Mouse (Mus musculus) forebrain, embryonic 14.5 days (tissue): Measurements from ENCODE around the gene Slc28a2. TPM values are rescaled to one million over a fixed set of nuclear protein-coding genes. Genes with fewer than 3 reads are reported as not detected.
"Not testable (repeated sequence)": the region's sequence is repeated elsewhere in the genome, so short reads cannot be mapped to it uniquely, and the experiment has no call there.

Experiments
- ATAC-seq: fragments of 200-750 bp; cut with Nextera tagmentation; 2 replicates; pipeline ENCODE4 v1.8.0; 2017; ENCODE audit warnings: mild to moderate bottlenecking, moderate library complexity
- DNase-seq: peaks from one replicate; pipeline ENCODE4 v3.0.0-alpha.2; 2015; ENCODE audit warnings: low spot score
- H3K27ac ChIP-seq: fragments of 300-500 bp; sonication (generic); 2 replicates; pipeline ENCODE4 v1.5.1; 2014; ENCODE audit warnings: low read depth, mild to moderate bottlenecking, control low read depth, low read length, moderate library complexity
- H3K27me3 ChIP-seq: fragments of 300-500 bp; sonication (generic); replicated peaks from 2 replicates; pipeline ENCODE4 v1.6.1; 2014; ENCODE audit warnings: low read length, control low read depth, mixed read lengths; ENCODE audit not compliant: control insufficient read depth, insufficient read depth
- H3K36me3 ChIP-seq: fragments of 300-500 bp; sonication (generic); 2 replicates; pipeline ENCODE4 v1.6.1; 2014; ENCODE audit warnings: low read length, control low read depth; ENCODE audit not compliant: control insufficient read depth, insufficient read depth
- H3K4me1 ChIP-seq: fragments of 300-500 bp; sonication (generic); 2 replicates; pipeline ENCODE4 v1.6.1; 2014; ENCODE audit warnings: antibody characterized with exemption, low read length, control low read depth; ENCODE audit not compliant: control insufficient read depth, insufficient read depth
- H3K4me2 ChIP-seq: fragments of 300-500 bp; sonication (generic); 2 replicates; pipeline ENCODE4 v1.6.1; 2014; ENCODE audit warnings: mild to moderate bottlenecking, control low read depth, low read length
- H3K4me3 ChIP-seq: fragments of 300-500 bp; sonication (generic); 2 replicates; pipeline ENCODE4 v1.5.1; 2014; ENCODE audit warnings: low read depth, low read length, control low read depth
- H3K9ac ChIP-seq: fragments of 300-500 bp; sonication (generic); 2 replicates; pipeline ENCODE4 v1.6.1; 2014; ENCODE audit warnings: mild to moderate bottlenecking, low read length, control low read depth, moderate library complexity
- H3K9me3 ChIP-seq: fragments of 300-500 bp; sonication (generic); replicated peaks from 2 replicates; pipeline ENCODE4 v1.6.1; 2016; ENCODE audit warnings: low read length, control low read depth, mixed read lengths; ENCODE audit not compliant: control insufficient read depth
- WGBS: fragments of 180-500 bp; shearing (Covaris S2); extraction: QIAGEN DNeasy Blood & Tissue Kit; methylation state at CpG from one replicate; pipeline ENCODE4 v1.1.7; 2014; 5-methylcytosine and 5-hydroxymethylcytosine counted together
- polyA plus RNA-seq: library from polyadenylated mRNA; unstranded; fragments of >200 nt; fragmentation: Nextera tagmentation; extraction: Ambion mirVana; gene quantifications from 2 replicates; pipeline ENCODE4 v1.2.1, GENCODE M21; 2014

Slc28a2 gene
- polyA plus RNA-seq, 1 experiment from 2014 or later: not detected

DNA sequence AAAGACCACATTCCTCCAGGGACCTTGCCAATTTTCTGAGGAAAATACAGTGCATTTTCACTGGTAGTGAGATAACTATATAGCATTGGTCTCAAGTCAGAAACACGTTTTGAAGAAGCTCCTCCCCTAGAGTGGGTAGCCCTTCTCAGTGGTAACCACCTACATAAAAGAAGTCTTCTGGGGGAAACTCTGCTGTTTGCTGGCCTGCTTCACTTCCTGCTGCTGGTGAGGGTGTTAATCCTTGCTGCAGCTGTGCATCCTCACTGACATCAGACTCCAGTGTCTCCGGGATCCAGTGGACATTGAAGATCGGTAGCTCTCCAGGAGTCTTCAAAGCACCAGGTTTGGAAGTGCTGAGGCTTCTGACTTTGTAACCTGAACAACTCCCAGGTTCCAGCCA lies 59.4 kb downstream of the Slc28a2 start:
- ATAC-seq, H3K36me3 ChIP-seq, H3K27ac ChIP-seq, H3K4me1 ChIP-seq, H3K4me2 ChIP-seq, DNase-seq, H3K9me3 ChIP-seq, H3K4me3 ChIP-seq, H3K9ac ChIP-seq, H3K27me3 ChIP-seq: not testable (repeated sequence)
- 38% methylated on average over 1 of the region's 3 CpGs for WGBS

- not testable (repeated sequence) for DNase-seq, H3K4me1 ChIP-seq, H3K9me3 ChIP-seq, H3K4me3 ChIP-seq, H3K4me2 ChIP-seq, ATAC-seq, H3K27ac ChIP-seq, H3K9ac ChIP-seq, H3K36me3 ChIP-seq, H3K27me3 ChIP-seq
These were observed 59.8 kb downstream of the Slc28a2 start for GRCm38 (mm10) chr2:122486122-122486521.

GRCm38 (mm10) chr2:122486674-122487073 lies 60.4 kb downstream of the Slc28a2 start:
- no peak overlapping the region for H3K4me3 ChIP-seq
- H3K9ac ChIP-seq: no peak overlapping the region
- H3K27me3 ChIP-seq: no peaks in the 10 kb centered on the region
- DNase-seq: no peak
- no peak for ATAC-seq
- no peak overlapping the region for H3K4me2 ChIP-seq
- no peak overlapping the region for H3K27ac ChIP-seq
- H3K36me3 ChIP-seq: no peaks in the 10 kb centered on the region
- H3K9me3 ChIP-seq: no peaks in the 10 kb centered on the region
- H3K4me1 ChIP-seq: no peaks in the 10 kb centered on the region
- 89% methylated on average over 2 of the region's 2 CpGs for WGBS

Other genes starting within 250 kb of the Slc28a2 start
- not detected in 2 replicates for gene Patl2, start 240.3 kb upstream of the Slc28a2 start, polyA plus RNA-seq
- not detected in 2 replicates for gene Terb2, start 240.2 kb upstream of the Slc28a2 start, polyA plus RNA-seq
- gene Sord, start 191.7 kb upstream of the Slc28a2 start, polyA plus RNA-seq: 19.7 and 20.1 TPM in 2 replicates
- not detected in 2 replicates for gene Duox2, start 128.0 kb upstream of the Slc28a2 start, polyA plus RNA-seq
- not detected in 2 replicates for gene Duoxa2, start 127.6 kb upstream of the Slc28a2 start, polyA plus RNA-seq
- not detected in 2 replicates for gene Duoxa1, start 112.7 kb upstream of the Slc28a2 start, polyA plus RNA-seq
- gene Duox1, start 110.8 kb upstream of the Slc28a2 start, polyA plus RNA-seq: 0.06 TPM in 1 of 2 replicates, not detected in the other
- 9.7 and 12.4 TPM in 2 replicates for gene Shf, start 57.3 kb upstream of the Slc28a2 start, polyA plus RNA-seq
- not detected in 2 replicates for gene Gm14085, start 58.5 kb downstream of the Slc28a2 start, polyA plus RNA-seq
- 26.1 and 32.5 TPM in 2 replicates for gene Gatm, start 184.8 kb downstream of the Slc28a2 start, polyA plus RNA-seq
- gene AA467197, start 210.5 kb downstream of the Slc28a2 start, polyA plus RNA-seq: 0.36 TPM in 1 of 2 replicates, not detected in the other